Mouse (Mus musculus) heart, embryonic 13.5 days (tissue): ENCODE data around the gene Disp1. TPM values are rescaled to one million over a fixed set of nuclear protein-coding genes. Genes with fewer than 3 reads are reported as not detected.

ENCODE experiments used
- ATAC-seq: fragments of 200-750 bp; cut with Nextera tagmentation; 2 replicates; pipeline ENCODE4 v1.8.0; 2017; ENCODE audit warnings: moderate TSS enrichment; ENCODE audit not compliant: insufficient number of reproducible peaks, low FRiP score, low TSS enrichment; ENCODE audit errors: extremely low read depth
- H3K27ac ChIP-seq: fragments of 300-500 bp; sonication (generic); replicated peaks from 2 replicates; pipeline ENCODE4 v1.5.1; 2015; ENCODE audit warnings: moderate library complexity, mild to moderate bottlenecking, inconsistent platforms
- H3K27me3 ChIP-seq: fragments of 300-500 bp; sonication (generic); replicated peaks from 2 replicates; pipeline ENCODE4 v1.6.1; 2015; ENCODE audit warnings: mild to moderate bottlenecking, inconsistent platforms
- H3K36me3 ChIP-seq: fragments of 300-500 bp; sonication (generic); 2 replicates; pipeline ENCODE4 v1.6.1; 2015; ENCODE audit warnings: mild to moderate bottlenecking, inconsistent platforms
- H3K4me1 ChIP-seq: fragments of 300-500 bp; sonication (generic); 2 replicates; pipeline ENCODE4 v1.6.1; 2015; ENCODE audit warnings: inconsistent platforms
- H3K4me2 ChIP-seq: fragments of 300-500 bp; sonication (generic); 2 replicates; pipeline ENCODE4 v1.6.1; 2015; ENCODE audit warnings: inconsistent platforms, mild to moderate bottlenecking, moderate library complexity
- H3K4me3 ChIP-seq: fragments of 300-500 bp; sonication (generic); 2 replicates; pipeline ENCODE4 v1.5.1; 2015; ENCODE audit warnings: moderate library complexity, mild to moderate bottlenecking, inconsistent platforms
- H3K9ac ChIP-seq: fragments of 300-500 bp; sonication (generic); 2 replicates; pipeline ENCODE4 v1.6.1; 2015; ENCODE audit warnings: inconsistent platforms, mild to moderate bottlenecking, moderate library complexity
- H3K9me3 ChIP-seq: fragments of 300-500 bp; sonication (generic); 2 replicates; pipeline ENCODE4 v1.6.1; 2016; ENCODE audit warnings: inconsistent platforms
- WGBS: fragments of 180-500 bp; shearing (Covaris S2); methylation state at CpG from one replicate; pipeline ENCODE4 v1.1.7; 2015; ENCODE audit warnings: mixed read lengths; 5-methylcytosine and 5-hydroxymethylcytosine counted together
- polyA plus RNA-seq: library from polyadenylated mRNA; unstranded; fragments of >200 nt; fragmentation: Nextera tagmentation; extraction: Ambion mirVana; gene quantifications from 2 replicates; pipeline ENCODE4 v1.2.1, GENCODE M21; 2015

Disp1 gene
- polyA plus RNA-seq, 1 experiment from 2014 or later, result 9.1 TPM

- no peaks in the 10 kb centered on the region for H3K36me3 ChIP-seq
- WGBS, result 72% methylated on average over 6 of the region's 6 CpGs
- H3K4me1 ChIP-seq, result peaks cover 32% of the 10 kb centered on the region
- H3K9ac ChIP-seq, result no peak overlapping the region
- H3K27ac ChIP-seq, result no peak overlapping the region
- peaks cover 3% of the 10 kb centered on the region; the same call in 1 of the 2 replicates for H3K9me3 ChIP-seq
- H3K4me3 ChIP-seq, result no peak overlapping the region
- no peak for ATAC-seq
- H3K27me3 ChIP-seq, result no peaks in the 10 kb centered on the region
- H3K4me2 ChIP-seq, result no peak overlapping the region
Measured at GRCm38 (mm10) chr1:183049295-183049694, 172.0 kb downstream of the Disp1 start.

GRCm38 (mm10) chr1:183047913-183048523, 173.3 kb downstream of the Disp1 start:
- 52% methylated on average over 5 of the region's 5 CpGs for WGBS
- Histone ChIP-seq H3K4me3 (no peak overlapping the region), H3K27me3 (no peaks in the 10 kb centered on the region), H3K36me3 (no peaks in the 10 kb centered on the region), H3K27ac (peak overlapping the region; percentile 54), H3K4me2 (no peak overlapping the region), H3K4me1 (peaks cover 42% of the 10 kb centered on the region), H3K9me3 (peaks cover 3% of the 10 kb centered on the region; the same call in 1 of the 2 replicates), H3K9ac (no peak overlapping the region)
- no peak for ATAC-seq

GRCm38 (mm10) chr1:183047191-183047912, 174.0 kb downstream of the Disp1 start:
- H3K27me3 ChIP-seq, result no peaks in the 10 kb centered on the region
- no peak overlapping the region for H3K9ac ChIP-seq
- H3K27ac ChIP-seq, result peak overlapping the region; percentile 54
- H3K36me3 ChIP-seq, result no peaks in the 10 kb centered on the region
- no peak overlapping the region for H3K4me2 ChIP-seq
- ATAC-seq, result no peak
- no peak overlapping the region for H3K4me3 ChIP-seq
- peaks cover 3% of the 10 kb centered on the region; the same call in 1 of the 2 replicates for H3K9me3 ChIP-seq
- WGBS, result 42% methylated on average over 7 of the region's 7 CpGs
- H3K4me1 ChIP-seq, result peaks cover 42% of the 10 kb centered on the region

GRCm38 (mm10) chr1:183046081-183046480, 175.2 kb downstream of the Disp1 start:
- Histone ChIP-seq H3K4me3 (no peak overlapping the region), H3K36me3 (no peaks in the 10 kb centered on the region), H3K4me1 (peaks cover 45% of the 10 kb centered on the region), H3K27ac (no peak overlapping the region), H3K27me3 (no peaks in the 10 kb centered on the region), H3K9me3 (no peaks in the 10 kb centered on the region), H3K9ac (no peak overlapping the region), H3K4me2 (no peak overlapping the region)
- WGBS, result 77% methylated on average over 12 of the region's 12 CpGs
- ATAC-seq, result no peak

GRCm38 (mm10) chr1:183043161-183043812, 178.0 kb downstream of the Disp1 start:
- Histone ChIP-seq H3K4me1 (peaks cover 55% of the 10 kb centered on the region), H3K4me3 (no peak overlapping the region), H3K9me3 (no peaks in the 10 kb centered on the region), H3K36me3 (no peaks in the 10 kb centered on the region), H3K4me2 (peak overlapping the region; percentile 42), H3K27me3 (0 out of 2 replicates have a peak, but pooled peaks cover 3% of the 10 kb centered on the region), H3K9ac (0 out of 2 replicates have a peak overlapping the region, but pooled peaks have one; percentile 34), H3K27ac (peak overlapping the region; percentile 49)
- no peak for ATAC-seq
- WGBS, result 47% methylated on average over 13 of the region's 13 CpGs

- WGBS, result 53% methylated on average over 6 of the region's 7 CpGs
- Histone ChIP-seq H3K36me3 (no peaks in the 10 kb centered on the region), H3K9me3 (no peaks in the 10 kb centered on the region), H3K4me2 (no peak overlapping the region), H3K4me1 (peaks cover 39% of the 10 kb centered on the region), H3K4me3 (no peak overlapping the region), H3K9ac (no peak overlapping the region), H3K27ac (no peak overlapping the region), H3K27me3 (0 out of 2 replicates have a peak, but pooled peaks cover 3% of the 10 kb centered on the region)
- no peak for ATAC-seq
Measured at GRCm38 (mm10) chr1:183041703-183042102, 179.6 kb downstream of the Disp1 start.

GRCm38 (mm10) chr1:183040847-183041382, 180.4 kb downstream of the Disp1 start:
- Histone ChIP-seq H3K27ac (no peak overlapping the region), H3K4me3 (no peak overlapping the region), H3K27me3 (0 out of 2 replicates have a peak, but pooled peaks cover 3% of the 10 kb centered on the region), H3K4me2 (no peak overlapping the region), H3K36me3 (no peaks in the 10 kb centered on the region), H3K4me1 (peaks cover 31% of the 10 kb centered on the region), H3K9me3 (no peaks in the 10 kb centered on the region), H3K9ac (no peak overlapping the region)
- ATAC-seq, result no peak
- WGBS, result 53% methylated on average over 11 of the region's 11 CpGs

GRCm38 (mm10) chr1:183039881-183040708, 181.2 kb downstream of the Disp1 start:
- Histone ChIP-seq H3K9ac (no peak overlapping the region), H3K4me3 (no peak overlapping the region), H3K27me3 (0 out of 2 replicates have a peak, but pooled peaks cover 3% of the 10 kb centered on the region), H3K27ac (no peak overlapping the region), H3K36me3 (no peaks in the 10 kb centered on the region), H3K9me3 (no peaks in the 10 kb centered on the region), H3K4me1 (peaks cover 31% of the 10 kb centered on the region), H3K4me2 (no peak overlapping the region)
- no peak for ATAC-seq
- WGBS, result 47% methylated on average over 6 of the region's 6 CpGs

GRCm38 (mm10) chr1:183039404-183039803, 181.9 kb downstream of the Disp1 start:
- 0 out of 2 replicates have a peak, but pooled peaks cover 3% of the 10 kb centered on the region for H3K27me3 ChIP-seq
- H3K9ac ChIP-seq, result no peak overlapping the region
- peaks cover 31% of the 10 kb centered on the region for H3K4me1 ChIP-seq
- 73% methylated on average over 7 of the region's 7 CpGs for WGBS
- H3K9me3 ChIP-seq, result no peaks in the 10 kb centered on the region
- H3K36me3 ChIP-seq, result no peaks in the 10 kb centered on the region
- no peak overlapping the region for H3K4me2 ChIP-seq
- no peak overlapping the region for H3K4me3 ChIP-seq
- ATAC-seq, result no peak
- no peak overlapping the region for H3K27ac ChIP-seq
